Mouse (Mus musculus): ENCODE measurements around the gene Crebrf.
A peak's percentile ranks its signal among the peaks of the same experiment; 100 is the strongest.

Crebrf gene

GRCm38 (mm10) chr17:26779471-26779870 lies 64.0 kb downstream of the Crebrf start:
- no peak for DNase-seq

- peak; percentile 85 for DNase-seq
Observed at GRCm38 (mm10) chr17:26780750-26781571, 65.5 kb downstream of the Crebrf start, which contains the start of gene Bnip1. Gene Bnip1, plus strand, starts transcription at chr17:26781066.

GRCm38 (mm10) chr17:26781610-26782043 lies 66.2 kb downstream of the Crebrf start:
- no peak for DNase-seq

GRCm38 (mm10) chr17:26784525-26784924 lies 69.1 kb downstream of the Crebrf start:
- no peak for DNase-seq

- no peak for DNase-seq
Observed at GRCm38 (mm10) chr17:26786586-26786985, 71.1 kb downstream of the Crebrf start.

GRCm38 (mm10) chr17:26788986-26789385 lies 73.5 kb downstream of the Crebrf start:
- DNase-seq: no peak

- no peak for DNase-seq
Observed at GRCm38 (mm10) chr17:26789460-26790268, 74.2 kb downstream of the Crebrf start.

GRCm38 (mm10) chr17:26790269-26791214 lies 75.1 kb downstream of the Crebrf start:
- DNase-seq: no peak

- no peak for DNase-seq
Observed at GRCm38 (mm10) chr17:26791580-26791979, 76.1 kb downstream of the Crebrf start.

GRCm38 (mm10) chr17:26792096-26792495 lies 76.6 kb downstream of the Crebrf start:
- no peak for DNase-seq

GRCm38 (mm10) chr17:26793068-26793765 lies 77.8 kb downstream of the Crebrf start:
- no peak for DNase-seq

- peak; percentile 66 for DNase-seq
Observed at GRCm38 (mm10) chr17:26794744-26795143, 79.3 kb downstream of the Crebrf start.

- no peak for DNase-seq
Observed at GRCm38 (mm10) chr17:26795386-26795785, 79.9 kb downstream of the Crebrf start.

GRCm38 (mm10) chr17:26797379-26798128 lies 82.1 kb downstream of the Crebrf start:
- no peak for DNase-seq

GRCm38 (mm10) chr17:26802886-26803285 lies 87.4 kb downstream of the Crebrf start:
- DNase-seq: no peak

GRCm38 (mm10) chr17:26812607-26813006 lies 97.2 kb downstream of the Crebrf start:
- DNase-seq: no peak

GRCm38 (mm10) chr17:26813497-26813896 lies 98.0 kb downstream of the Crebrf start:
- no peak for DNase-seq

- no peak for DNase-seq
Observed at GRCm38 (mm10) chr17:26816810-26817209, 101.4 kb downstream of the Crebrf start.

- no peak for DNase-seq
Observed at GRCm38 (mm10) chr17:26817776-26818175, 102.3 kb downstream of the Crebrf start.

- no peak for DNase-seq
Observed at GRCm38 (mm10) chr17:26826131-26826530, 110.7 kb downstream of the Crebrf start.

Data from kidney, adult 18-20 months (tissue).